Mouse (Mus musculus) heart, embryonic 10.5 days (tissue): ENCODE measurements around the gene Cdhr5. TPM values are rescaled to one million over a fixed set of nuclear protein-coding genes. Genes with fewer than 3 reads are reported as not detected.

ENCODE experiments used
- DNase-seq: peaks from one replicate; pipeline ENCODE4 v3.0.0-alpha.2; 2017; ENCODE audit warnings: low spot score
- H3K27ac ChIP-seq: fragments of 300-500 bp; sonication (generic); 2 replicates; pipeline ENCODE4 v1.5.1; 2016; ENCODE audit warnings: mild to moderate bottlenecking
- H3K27me3 ChIP-seq: fragments of 300-500 bp; sonication (generic); 2 replicates; pipeline ENCODE4 v1.6.1; 2016; ENCODE audit warnings: mild to moderate bottlenecking; ENCODE audit not compliant: poor library complexity, insufficient read depth, severe bottlenecking
- H3K36me3 ChIP-seq: fragments of 300-500 bp; sonication (generic); 2 replicates; pipeline ENCODE4 v1.6.1; 2016; ENCODE audit warnings: mild to moderate bottlenecking, moderate library complexity
- H3K4me1 ChIP-seq: fragments of 300-500 bp; sonication (generic); 2 replicates; pipeline ENCODE4 v1.6.1; 2016; ENCODE audit warnings: mild to moderate bottlenecking
- H3K4me3 ChIP-seq: fragments of 300-500 bp; sonication (generic); 2 replicates; pipeline ENCODE4 v1.5.1; 2016; ENCODE audit warnings: mild to moderate bottlenecking, moderate library complexity
- H3K9me3 ChIP-seq: fragments of 300-500 bp; sonication (generic); 2 replicates; pipeline ENCODE4 v1.6.1; 2016; ENCODE audit warnings: mild to moderate bottlenecking, moderate library complexity
- WGBS: fragments of 180-500 bp; shearing (Covaris S2); methylation state at CpG from one replicate; pipeline ENCODE4 v1.1.7; 2016; 5-methylcytosine and 5-hydroxymethylcytosine counted together
- polyA plus RNA-seq: library from polyadenylated mRNA; unstranded; fragments of >200 nt; fragmentation: Nextera tagmentation; extraction: Ambion mirVana; gene quantifications from 2 replicates; pipeline ENCODE4 v1.2.1, GENCODE M21; 2016

Gene Cdhr5
- not detected in 2 replicates for polyA plus RNA-seq

- H3K4me1 ChIP-seq: peaks cover 27% of the 10 kb centered on the region
- 74% methylated on average over 11 of the region's 11 CpGs for WGBS
- no peak within 1 kb of the TSS for H3K27ac ChIP-seq
Observed at GRCm38 (mm10) chr7:141276546-141276945, at the start of gene Cdhr5. TSS of gene Cdhr5 (minus strand) at chr7:141276786.

GRCm38 (mm10) chr7:141324686-141325085 lies 48.1 kb upstream of the Cdhr5 start:
- WGBS: 93% methylated on average over 1 of the region's 1 CpGs
- Histone ChIP-seq H3K27ac (no peak overlapping the region), H3K27me3 (no peaks in the 10 kb centered on the region), H3K9me3 (no peaks in the 10 kb centered on the region), H3K36me3 (peaks cover 49% of the 10 kb centered on the region), H3K4me1 (peaks cover 21% of the 10 kb centered on the region), H3K4me3 (no peak overlapping the region)
- DNase-seq: no peak

More at GRCm38 (mm10) chr7:141276546-141276945, at the start of gene Cdhr5:
- Histone ChIP-seq H3K4me3 (no peak within 1 kb of the TSS), H3K27me3 (peaks cover 41% of the 10 kb centered on the region), H3K9me3 (no peaks in the 10 kb centered on the region), H3K36me3 (no peaks in the 10 kb centered on the region)
- DNase-seq: no peak

- WGBS: 73% methylated on average over 2 of the region's 2 CpGs
Observed at GRCm38 (mm10) chr7:141319446-141319845, 42.9 kb upstream of the Cdhr5 start.

GRCm38 (mm10) chr7:141317619-141318132 lies 41.1 kb upstream of the Cdhr5 start:
- H3K4me1 ChIP-seq: no peaks in the 10 kb centered on the region
- 77% methylated on average over 1 of the region's 1 CpGs for WGBS
- H3K9me3 ChIP-seq: no peaks in the 10 kb centered on the region
- H3K27ac ChIP-seq: no peak overlapping the region
- no peaks in the 10 kb centered on the region for H3K27me3 ChIP-seq
- peaks cover 99% of the 10 kb centered on the region for H3K36me3 ChIP-seq
- no peak overlapping the region for H3K4me3 ChIP-seq
- DNase-seq: no peak

More at GRCm38 (mm10) chr7:141319446-141319845, 42.9 kb upstream of the Cdhr5 start:
- no peak overlapping the region for H3K4me3 ChIP-seq
- H3K4me1 ChIP-seq: no peaks in the 10 kb centered on the region
- no peak for DNase-seq
- no peak overlapping the region for H3K27ac ChIP-seq
- H3K9me3 ChIP-seq: no peaks in the 10 kb centered on the region
- H3K27me3 ChIP-seq: no peaks in the 10 kb centered on the region
- peaks cover 98% of the 10 kb centered on the region for H3K36me3 ChIP-seq

GRCm38 (mm10) chr7:141315974-141316373 lies 39.4 kb upstream of the Cdhr5 start:
- Histone ChIP-seq H3K27me3 (no peaks in the 10 kb centered on the region), H3K4me1 (no peaks in the 10 kb centered on the region), H3K4me3 (no peak overlapping the region), H3K9me3 (no peaks in the 10 kb centered on the region), H3K36me3 (peaks cover 99% of the 10 kb centered on the region), H3K27ac (no peak overlapping the region)
- 83% methylated on average over 5 of the region's 5 CpGs for WGBS
- DNase-seq: no peak

- H3K4me3 ChIP-seq: no peak overlapping the region
- no peaks in the 10 kb centered on the region for H3K27me3 ChIP-seq
- no peak for DNase-seq
- peaks cover 99% of the 10 kb centered on the region for H3K36me3 ChIP-seq
- H3K4me1 ChIP-seq: no peaks in the 10 kb centered on the region
- 88% methylated on average over 8 of the region's 8 CpGs for WGBS
- H3K9me3 ChIP-seq: no peaks in the 10 kb centered on the region
- H3K27ac ChIP-seq: no peak overlapping the region
Observed at GRCm38 (mm10) chr7:141315076-141315475, 38.5 kb upstream of the Cdhr5 start.

GRCm38 (mm10) chr7:141314416-141314815 lies 37.8 kb upstream of the Cdhr5 start:
- Histone ChIP-seq H3K36me3 (peaks cover 99% of the 10 kb centered on the region), H3K4me1 (no peaks in the 10 kb centered on the region), H3K27ac (no peak overlapping the region), H3K9me3 (no peaks in the 10 kb centered on the region), H3K4me3 (no peak overlapping the region), H3K27me3 (no peaks in the 10 kb centered on the region)
- WGBS: 91% methylated on average over 2 of the region's 2 CpGs
- no peak for DNase-seq

- Histone ChIP-seq H3K4me1 (no peaks in the 10 kb centered on the region), H3K9me3 (no peaks in the 10 kb centered on the region), H3K27me3 (no peaks in the 10 kb centered on the region), H3K4me3 (no peak overlapping the region), H3K27ac (no peak overlapping the region), H3K36me3 (peaks cover 96% of the 10 kb centered on the region)
- no peak for DNase-seq
- WGBS: 91% methylated on average over 4 of the region's 4 CpGs
Observed at GRCm38 (mm10) chr7:141304537-141304936, 28.0 kb upstream of the Cdhr5 start.

GRCm38 (mm10) chr7:141302702-141303268 lies 26.2 kb upstream of the Cdhr5 start:
- WGBS: 85% methylated on average over 1 of the region's 1 CpGs
- Histone ChIP-seq H3K27me3 (no peaks in the 10 kb centered on the region), H3K4me3 (no peak overlapping the region), H3K4me1 (no peaks in the 10 kb centered on the region), H3K36me3 (peaks cover 89% of the 10 kb centered on the region), H3K27ac (no peak overlapping the region), H3K9me3 (no peaks in the 10 kb centered on the region)
- DNase-seq: no peak

- H3K27ac ChIP-seq: no peak overlapping the region
- no peak for DNase-seq
- peaks cover 87% of the 10 kb centered on the region for H3K36me3 ChIP-seq
- H3K4me1 ChIP-seq: no peaks in the 10 kb centered on the region
- H3K4me3 ChIP-seq: no peak overlapping the region
- H3K27me3 ChIP-seq: peaks cover under 1% of the 10 kb centered on the region; the same call in 1 of the 2 replicates
- 97% methylated on average over 9 of the region's 9 CpGs for WGBS
- H3K9me3 ChIP-seq: no peaks in the 10 kb centered on the region
Observed at GRCm38 (mm10) chr7:141301386-141301785, 24.8 kb upstream of the Cdhr5 start.

- no peak for DNase-seq
- WGBS: 94% methylated on average over 8 of the region's 8 CpGs
- Histone ChIP-seq H3K9me3 (no peaks in the 10 kb centered on the region), H3K4me3 (no peak overlapping the region), H3K27ac (no peak overlapping the region), H3K27me3 (peaks cover 23% of the 10 kb centered on the region), H3K36me3 (peaks cover 65% of the 10 kb centered on the region), H3K4me1 (peaks cover 8% of the 10 kb centered on the region)
Observed at GRCm38 (mm10) chr7:141299175-141299574, 22.6 kb upstream of the Cdhr5 start.

GRCm38 (mm10) chr7:141297926-141298650 lies 21.5 kb upstream of the Cdhr5 start:
- WGBS: 85% methylated on average over 3 of the region's 3 CpGs
- no peak for DNase-seq
- no peaks in the 10 kb centered on the region for H3K9me3 ChIP-seq
- H3K4me1 ChIP-seq: peaks cover 18% of the 10 kb centered on the region
- H3K27me3 ChIP-seq: peaks cover 34% of the 10 kb centered on the region
- H3K36me3 ChIP-seq: peaks cover 55% of the 10 kb centered on the region
- no peak overlapping the region for H3K4me3 ChIP-seq
- no peak overlapping the region for H3K27ac ChIP-seq

GRCm38 (mm10) chr7:141294479-141294878 lies 17.9 kb upstream of the Cdhr5 start:
- peak overlapping the region; percentile 58 for H3K4me3 ChIP-seq
- no peaks in the 10 kb centered on the region for H3K9me3 ChIP-seq
- DNase-seq: no peak
- peaks cover 20% of the 10 kb centered on the region for H3K36me3 ChIP-seq
- H3K4me1 ChIP-seq: peaks cover 36% of the 10 kb centered on the region
- peaks cover 69% of the 10 kb centered on the region for H3K27me3 ChIP-seq
- 5% methylated on average over 22 of the region's 22 CpGs for WGBS
- no peak overlapping the region for H3K27ac ChIP-seq
